8 mouse cellular contexts compared by ENCODE assay signal in the genomic region with DNA sequence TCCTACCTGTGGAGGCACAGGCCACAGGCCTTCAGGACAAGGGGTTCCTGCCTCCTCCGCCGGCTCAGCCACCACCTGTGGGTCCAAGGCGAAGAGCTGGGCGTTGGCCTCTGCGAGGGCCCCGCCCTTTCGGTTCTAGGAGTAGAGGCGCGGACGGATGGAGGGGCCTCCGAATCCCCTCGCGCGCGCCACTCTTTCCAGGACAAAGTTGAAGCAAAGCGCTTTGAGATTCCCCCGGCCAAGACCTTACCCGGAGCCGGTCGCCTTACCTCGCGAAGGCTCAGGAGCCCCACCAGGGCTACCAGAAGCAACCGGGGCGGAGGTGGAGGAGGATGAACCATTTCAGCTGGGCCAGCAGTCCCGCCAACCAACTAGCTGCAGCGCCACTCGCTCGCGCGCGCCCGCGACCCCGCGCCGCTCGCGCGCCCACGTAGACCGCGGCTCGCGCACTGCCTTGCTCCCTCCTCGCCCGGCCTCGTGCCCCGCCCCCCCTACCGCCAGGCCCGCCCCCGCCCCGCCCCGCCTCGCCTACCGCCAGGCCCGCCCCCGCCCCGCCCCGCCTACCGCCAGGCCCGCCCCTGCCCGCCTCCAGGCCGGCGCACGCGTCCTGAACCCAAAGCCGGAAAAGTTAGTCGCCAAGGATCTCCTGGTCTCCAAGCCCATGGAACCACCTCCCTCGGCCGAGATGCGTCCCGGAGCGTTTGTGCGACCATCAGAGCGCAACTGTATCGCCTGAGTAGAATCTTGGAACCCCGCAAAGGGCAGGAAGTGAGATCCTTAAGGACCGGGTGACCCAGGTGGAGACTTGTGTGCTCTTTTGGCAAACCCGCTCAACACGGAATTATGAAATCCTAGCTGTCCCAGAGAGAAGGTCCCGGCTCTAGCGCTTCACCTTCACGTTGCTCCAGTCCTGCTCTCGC. TPM values are rescaled to one million over a fixed set of nuclear protein-coding genes. Genes with fewer than 3 reads are reported as not detected.
DNase-seq lines count a peak whose midpoint lies in the region; ATAC-seq and TF ChIP-seq lines count a peak whose summit lies in the region.

No protein-coding gene starts in this region.

- DNase-seq in A20 (ENCODE audit: low read depth, low spot score) (peak; percentile 93), adipocyte (ENCODE audit: low spot score) (peak; percentile 86)
- DNase-seq in embryo, embryonic 10.5 days (ENCODE audit: low spot score): peak; percentile 90
- DNase-seq in heart, adult 11 months: peak; percentile 99
- DNase-seq in liver, embryonic 13.5 days: peak; percentile 72
- peak; percentile 93 for DNase-seq in naive thymus-derived CD4-positive, alpha-beta T cell, adult 2 months (ENCODE audit: low read depth)
- DNase-seq in stomach, postnatal 0 days (ENCODE audit: low spot score): peak; percentile 94

- WGBS in intestine, embryonic 16.5 days: under 1% methylated on average over 65 of the region's 84 CpGs
- WGBS in liver, embryonic 13.5 days (ENCODE audit: insufficient replicate concordance): under 1% methylated on average over 78 of the region's 84 CpGs
- 1% methylated on average over 71 of the region's 84 CpGs for WGBS in stomach, postnatal 0 days

- peak overlapping the region; percentile 79 for H3K9ac ChIP-seq in intestine, embryonic 16.5 days (ENCODE audit: low read depth, low read length)
- H3K9ac ChIP-seq in liver, embryonic 13.5 days: peak overlapping the region; percentile 75
- H3K9ac ChIP-seq in stomach, postnatal 0 days (ENCODE audit: low read length): peak overlapping the region; percentile 73

- no peak for TF ChIP-seq EP300 in stomach, postnatal 0 days (optimal IDR thresholded peaks at IDR 0.05)

- peak overlapping the region; percentile 69 for H3K4me3 ChIP-seq in intestine, embryonic 16.5 days (ENCODE audit: low read length)
- peak overlapping the region; percentile 77 for H3K4me3 ChIP-seq in liver, embryonic 13.5 days (replicated peaks)
- H3K4me3 ChIP-seq in stomach, postnatal 0 days (ENCODE audit: low read depth, low read length): peak overlapping the region; percentile 68

- peaks cover 34% of the 10 kb centered on the region for H3K4me1 ChIP-seq in intestine, embryonic 16.5 days (ENCODE audit: control insufficient read depth, insufficient read depth, low read length)
- peaks cover 60% of the 10 kb centered on the region for H3K4me1 ChIP-seq in liver, embryonic 13.5 days (replicated peaks)
- peaks cover 7% of the 10 kb centered on the region; the same call in 1 of the 2 replicates for H3K4me1 ChIP-seq in stomach, postnatal 0 days (replicated peaks; ENCODE audit: control insufficient read depth, insufficient read depth)

- no peak for TF ChIP-seq CTCF in stomach, postnatal 0 days (IDR thresholded peaks at IDR 0.05; ENCODE audit: low read depth)

- H3K4me2 ChIP-seq in intestine, embryonic 16.5 days (ENCODE audit: low read depth, low read length): peak overlapping the region; percentile 98
- peak overlapping the region; percentile 98 for H3K4me2 ChIP-seq in liver, embryonic 13.5 days
- peak overlapping the region; percentile 96 for H3K4me2 ChIP-seq in stomach, postnatal 0 days (replicated peaks; ENCODE audit: low read depth)

- peaks cover 6% of the 10 kb centered on the region; the same call in 1 of the 2 replicates for H3K27me3 ChIP-seq in intestine, embryonic 16.5 days (replicated peaks; ENCODE audit: control insufficient read depth, insufficient read depth, low read length)
- peaks cover 41% of the 10 kb centered on the region for H3K27me3 ChIP-seq in liver, embryonic 13.5 days
- H3K27me3 ChIP-seq in stomach, postnatal 0 days (ENCODE audit: control insufficient read depth, insufficient read depth, low read length): no peaks in the 10 kb centered on the region

- H3K36me3 ChIP-seq in intestine, embryonic 16.5 days (ENCODE audit: control insufficient read depth, insufficient read depth, low read length): no peaks in the 10 kb centered on the region
- no peaks in the 10 kb centered on the region for H3K36me3 ChIP-seq in liver, embryonic 13.5 days
- no peaks in the 10 kb centered on the region for H3K36me3 ChIP-seq in stomach, postnatal 0 days (ENCODE audit: control insufficient read depth, insufficient read depth, low read length)

- ATAC-seq in intestine, embryonic 16.5 days: peak; percentile 76
- peak; percentile 77 for ATAC-seq in liver, embryonic 13.5 days (ENCODE audit: low read depth)
- peak; percentile 78 for ATAC-seq in stomach, postnatal 0 days (ENCODE audit: low FRiP score, low TSS enrichment)

- no peaks in the 10 kb centered on the region for H3K9me3 ChIP-seq in intestine, embryonic 16.5 days (ENCODE audit: control insufficient read depth, low read length)
- H3K9me3 ChIP-seq in liver, embryonic 13.5 days (replicated peaks): no peaks in the 10 kb centered on the region
- H3K9me3 ChIP-seq in stomach, postnatal 0 days (ENCODE audit: control insufficient read depth, low read length): no peaks in the 10 kb centered on the region

- H3K27ac ChIP-seq in intestine, embryonic 16.5 days (ENCODE audit: low read length): peak overlapping the region; percentile 85
- H3K27ac ChIP-seq in liver, embryonic 13.5 days: peak overlapping the region; percentile 79
- peak overlapping the region; percentile 71 for H3K27ac ChIP-seq in stomach, postnatal 0 days (replicated peaks)

RNA-seq across cellular contexts. Expression of gene Abhd15, which starts 1.8 kb away (rescaled TPM):
- polyA plus RNA-seq in intestine, embryonic 16.5 days (2015; fragmentation: Nextera tagmentation; extraction: Ambion mirVana): 4.0 and 4.7 TPM in 2 replicates
- 3.4 and 3.8 TPM in 2 replicates for polyA plus RNA-seq in liver, embryonic 13.5 days (2015; fragmentation: Nextera tagmentation; extraction: Ambion mirVana)
- 1.8 and 1.9 TPM in 2 replicates for polyA plus RNA-seq in stomach, postnatal 0 days (2015; fragmentation: Nextera tagmentation; extraction: Ambion mirVana)

RNA-seq across cellular contexts. Expression of gene Trp53i13, which starts 2.6 kb away (rescaled TPM):
- 24.1 and 24.3 TPM in 2 replicates for polyA plus RNA-seq in intestine, embryonic 16.5 days (2015; fragmentation: Nextera tagmentation; extraction: Ambion mirVana)
- polyA plus RNA-seq in liver, embryonic 13.5 days (2015; fragmentation: Nextera tagmentation; extraction: Ambion mirVana): 5.1 and 5.5 TPM in 2 replicates
- polyA plus RNA-seq in stomach, postnatal 0 days (2015; fragmentation: Nextera tagmentation; extraction: Ambion mirVana): 19.5 and 20.9 TPM in 2 replicates

RNA-seq across cellular contexts. Expression of gene Gm10392, which starts 5.8 kb away (rescaled TPM):
- polyA plus RNA-seq in intestine, embryonic 16.5 days (2015; fragmentation: Nextera tagmentation; extraction: Ambion mirVana): 0.10 and 0.12 TPM in 2 replicates
- 0.10 TPM in 1 of 2 replicates, not detected in the other for polyA plus RNA-seq in liver, embryonic 13.5 days (2015; fragmentation: Nextera tagmentation; extraction: Ambion mirVana)
- polyA plus RNA-seq in stomach, postnatal 0 days (2015; fragmentation: Nextera tagmentation; extraction: Ambion mirVana): 0.06 and 0.07 TPM in 2 replicates

RNA-seq across cellular contexts. Expression of gene Git1, which starts 19.8 kb away (rescaled TPM):
- polyA plus RNA-seq in intestine, embryonic 16.5 days (2015; fragmentation: Nextera tagmentation; extraction: Ambion mirVana): 12.2 and 12.8 TPM in 2 replicates
- polyA plus RNA-seq in liver, embryonic 13.5 days (2015; fragmentation: Nextera tagmentation; extraction: Ambion mirVana): 1.8 and 1.9 TPM in 2 replicates
- polyA plus RNA-seq in stomach, postnatal 0 days (2015; fragmentation: Nextera tagmentation; extraction: Ambion mirVana): 5.9 and 7.9 TPM in 2 replicates

RNA-seq across cellular contexts. Expression of gene Ankrd13b, which starts 23.7 kb away (rescaled TPM):
- polyA plus RNA-seq in intestine, embryonic 16.5 days (2015; fragmentation: Nextera tagmentation; extraction: Ambion mirVana): 1.6 and 1.7 TPM in 2 replicates
- 0.81 and 1.0 TPM in 2 replicates for polyA plus RNA-seq in liver, embryonic 13.5 days (2015; fragmentation: Nextera tagmentation; extraction: Ambion mirVana)
- polyA plus RNA-seq in stomach, postnatal 0 days (2015; fragmentation: Nextera tagmentation; extraction: Ambion mirVana): 2.4 and 3.0 TPM in 2 replicates

Comparison
In these comparisons a context has a peak if more than half of its experiments do, and no peak if none do; other contexts are left out.
1. Peak in every context shown above with its lines: DNase-seq, ATAC-seq, H3K4me3 ChIP-seq and H3K27ac ChIP-seq.